Mouse (Mus musculus) bone marrow macrophage, adult 2 months (primary cell): ENCODE measurements around the gene Gtpbp4. TPM values are rescaled to one million over a fixed set of nuclear protein-coding genes. Genes with fewer than 3 reads are reported as not detected.

ENCODE experiments used
- H3K27ac ChIP-seq: 2 replicates; pipeline ENCODE4 v1.5.1; 2012; ENCODE audit warnings: low read depth, low read length; ENCODE audit not compliant: insufficient read depth
- H3K4me1 ChIP-seq: 2 replicates; pipeline ENCODE4 v1.6.1; 2012; ENCODE audit warnings: low read length; ENCODE audit not compliant: control insufficient read depth, insufficient read depth
- H3K4me3 ChIP-seq: 2 replicates; pipeline ENCODE4 v1.5.1; 2012; ENCODE audit warnings: mild to moderate bottlenecking, low read length, moderate library complexity; ENCODE audit not compliant: insufficient read depth
- CTCF ChIP-seq: IDR thresholded peaks from 2 replicates; pipeline ENCODE4 v1.5.1; 2012; ENCODE audit warnings: low read depth, mild to moderate bottlenecking, low read length, moderate library complexity
- POLR2A ChIP-seq: IDR thresholded peaks from 2 replicates; pipeline ENCODE4 v1.6.1; 2012; ENCODE audit warnings: mild to moderate bottlenecking, low read depth, low read length, borderline replicate concordance
- polyA plus RNA-seq: library from polyadenylated mRNA; stranded (reverse); fragments of >200 nt; gene quantifications from 2 replicates; pipeline ENCODE4 v1.2.4, GENCODE M21; 2012; ENCODE audit not compliant: missing spikeins, insufficient read depth, insufficient read length

Gtpbp4 gene
- 26.6 and 26.7 TPM in 2 replicates for polyA plus RNA-seq

DNA sequence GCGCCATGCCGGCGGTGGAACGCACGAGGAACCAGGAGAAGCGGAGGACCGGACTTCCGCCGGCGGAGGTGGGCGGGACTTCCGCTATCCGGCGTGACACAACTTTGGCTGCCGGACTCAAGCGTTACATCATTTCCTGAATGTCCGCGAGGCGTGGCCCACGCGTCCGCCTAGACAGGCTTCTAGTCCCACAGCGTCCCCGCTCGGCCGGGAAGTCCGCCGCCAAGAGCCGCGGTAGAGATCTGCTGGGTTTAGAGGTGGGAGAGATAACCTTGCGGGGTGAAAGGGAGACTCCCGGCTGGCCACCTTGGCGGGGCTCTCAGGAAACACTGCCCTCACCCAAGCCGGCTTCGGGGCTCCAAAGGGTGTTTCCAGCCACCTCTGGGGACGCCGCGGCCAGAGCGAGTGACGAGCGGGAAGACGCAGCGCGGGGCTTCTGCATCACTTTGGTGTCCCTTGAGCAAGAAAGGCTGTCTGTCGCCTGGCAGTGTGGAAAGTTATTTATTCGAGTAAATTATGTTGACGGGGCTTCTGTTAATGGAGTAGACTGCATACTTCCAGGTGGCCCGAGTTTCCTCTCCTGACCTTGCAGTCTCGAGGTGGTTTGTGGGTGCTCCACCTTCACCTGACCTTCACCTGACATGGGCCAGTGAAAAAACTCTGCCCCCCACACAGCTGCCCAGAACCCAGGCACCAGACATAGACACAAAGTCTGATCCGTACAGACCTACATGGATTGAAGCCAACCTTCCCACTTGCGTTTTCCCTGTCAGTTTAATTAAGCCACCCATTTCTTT is at the start of gene Gtpbp4:
Gene Gtpbp4 (minus strand): TSS at position 94 of the 797 bp plus-strand sequence.
- Histone ChIP-seq H3K4me3 (peak within 1 kb of the TSS; percentile 98), H3K4me1 (peaks cover 9% of the 10 kb centered on the region), H3K27ac (peak within 1 kb of the TSS; percentile 48)
- TF ChIP-seq POLR2A (no peak), CTCF (peak; percentile 59)

DNA sequence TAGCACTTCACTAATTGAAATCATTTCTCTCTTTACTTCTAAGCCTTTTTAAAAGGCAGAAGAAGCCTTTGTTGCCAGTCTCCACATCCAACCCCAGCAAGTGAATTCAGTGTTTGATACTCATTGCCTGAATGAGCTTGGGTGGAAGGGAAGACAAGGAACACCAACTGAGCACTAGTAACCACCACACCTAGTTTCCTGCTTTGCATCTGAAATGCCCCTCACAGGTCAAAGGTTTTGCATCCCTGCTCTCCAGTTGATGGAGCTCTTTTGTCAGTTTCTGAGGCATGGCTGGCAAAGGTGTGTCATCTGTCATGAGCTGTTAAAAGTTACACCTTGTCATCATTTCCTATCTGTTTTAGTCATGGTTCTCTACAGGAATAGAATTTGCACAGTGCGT is 48.8 kb upstream of the Gtpbp4 start:
- Histone ChIP-seq H3K27ac (no peak overlapping the region), H3K4me3 (no peak overlapping the region), H3K4me1 (peaks cover 3% of the 10 kb centered on the region; the same call in 1 of the 2 replicates)
- no peak for TF ChIP-seq POLR2A
- no peak for TF ChIP-seq CTCF

DNA sequence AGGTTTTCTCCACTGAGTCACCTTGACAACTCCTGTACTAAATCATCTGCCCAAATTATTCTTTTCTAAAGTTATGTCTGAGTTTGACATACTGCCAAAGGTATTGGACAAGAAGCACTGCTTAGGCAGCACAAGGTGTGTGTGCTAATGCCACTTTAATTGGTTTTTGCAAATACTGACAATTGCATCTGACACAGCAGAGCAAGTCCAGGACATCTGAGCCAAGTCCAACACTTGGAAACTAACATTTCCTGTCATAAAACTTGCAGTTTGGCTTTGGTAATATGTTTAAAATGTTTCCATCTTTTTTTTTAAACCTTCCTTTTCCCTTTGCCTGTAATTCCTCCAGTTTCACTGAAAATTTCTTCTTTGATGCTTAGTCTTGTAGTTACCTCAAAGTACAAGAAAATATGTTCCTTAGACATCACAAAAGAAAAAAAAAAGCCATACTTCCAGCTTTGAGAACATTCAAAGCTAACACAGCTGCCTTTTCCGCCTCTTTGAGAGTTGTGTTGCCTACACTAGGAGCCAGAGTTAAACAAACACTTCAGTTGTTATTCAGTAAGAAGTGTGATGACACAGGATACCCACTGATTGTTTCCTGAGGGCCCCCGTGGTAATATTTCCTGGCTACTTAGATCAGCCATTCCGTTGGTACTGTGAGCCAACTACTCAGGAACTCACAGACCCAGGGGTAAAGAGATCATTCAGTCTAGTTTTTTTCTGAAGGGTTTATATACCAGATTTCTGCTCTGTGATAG is 47.6 kb upstream of the Gtpbp4 start:
- no peak overlapping the region for H3K4me3 ChIP-seq
- TF ChIP-seq CTCF = no peak
- no peak for TF ChIP-seq POLR2A
- no peak overlapping the region for H3K27ac ChIP-seq
- H3K4me1 ChIP-seq = peaks cover 3% of the 10 kb centered on the region; the same call in 1 of the 2 replicates

DNA sequence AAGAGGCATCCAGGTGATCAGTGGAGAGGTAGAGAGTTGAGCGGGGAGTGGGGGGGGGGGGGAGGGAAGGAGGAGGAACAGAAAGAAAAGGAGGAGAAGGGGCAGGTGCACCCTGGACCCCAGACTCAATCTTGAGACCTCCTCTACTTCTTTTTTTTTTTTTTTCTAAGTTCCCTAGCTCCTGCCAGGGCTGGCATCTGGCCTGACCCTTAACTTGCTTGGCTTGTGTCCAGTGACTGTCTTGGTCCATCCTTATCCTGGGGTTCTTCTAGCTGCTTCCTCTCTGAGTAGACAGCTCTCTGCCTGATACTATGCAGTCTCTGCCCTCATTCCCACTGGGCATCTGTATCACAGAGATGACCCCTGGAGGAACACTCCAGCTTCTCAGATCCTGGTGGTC is 44.7 kb upstream of the Gtpbp4 start:
- peaks cover 3% of the 10 kb centered on the region; the same call in 1 of the 2 replicates for H3K4me1 ChIP-seq
- TF ChIP-seq CTCF (no peak), POLR2A (no peak)
- H3K27ac ChIP-seq = no peak overlapping the region
- no peak overlapping the region for H3K4me3 ChIP-seq

DNA sequence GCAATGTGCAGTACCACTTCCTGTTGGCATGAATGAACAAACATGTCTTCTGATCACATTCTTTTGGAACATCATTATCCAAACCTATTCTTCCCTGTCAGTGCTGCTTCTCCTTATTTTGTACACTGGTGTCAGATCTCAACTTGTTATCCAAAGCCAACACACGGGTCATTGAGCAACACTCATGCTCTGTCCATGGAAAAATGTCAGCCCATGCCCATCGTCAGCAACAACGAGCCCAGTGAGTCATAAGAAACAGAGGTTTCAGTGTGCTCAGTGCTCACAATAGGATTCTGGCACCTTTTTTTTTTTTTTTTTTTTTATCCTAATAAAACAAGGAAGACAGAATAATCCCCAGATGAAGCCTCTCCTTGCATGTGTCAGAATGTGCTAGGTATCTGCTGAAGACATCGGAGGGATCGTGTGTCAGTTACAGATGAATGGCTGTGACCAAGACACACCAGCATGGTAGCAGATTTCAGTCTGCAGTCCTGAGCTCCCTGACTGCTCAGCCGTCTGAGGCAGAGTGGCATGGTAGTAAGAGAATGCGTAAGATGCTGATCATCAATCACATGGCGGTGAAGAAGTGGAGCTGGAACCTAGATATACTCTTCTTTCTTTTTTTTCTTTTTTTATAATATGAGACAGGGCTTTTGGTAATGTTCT is 36.2 kb upstream of the Gtpbp4 start:
- H3K4me3 ChIP-seq = no peak overlapping the region
- TF ChIP-seq POLR2A = no peak
- TF ChIP-seq CTCF = no peak
- peaks cover 21% of the 10 kb centered on the region for H3K4me1 ChIP-seq
- H3K27ac ChIP-seq = no peak overlapping the region

DNA sequence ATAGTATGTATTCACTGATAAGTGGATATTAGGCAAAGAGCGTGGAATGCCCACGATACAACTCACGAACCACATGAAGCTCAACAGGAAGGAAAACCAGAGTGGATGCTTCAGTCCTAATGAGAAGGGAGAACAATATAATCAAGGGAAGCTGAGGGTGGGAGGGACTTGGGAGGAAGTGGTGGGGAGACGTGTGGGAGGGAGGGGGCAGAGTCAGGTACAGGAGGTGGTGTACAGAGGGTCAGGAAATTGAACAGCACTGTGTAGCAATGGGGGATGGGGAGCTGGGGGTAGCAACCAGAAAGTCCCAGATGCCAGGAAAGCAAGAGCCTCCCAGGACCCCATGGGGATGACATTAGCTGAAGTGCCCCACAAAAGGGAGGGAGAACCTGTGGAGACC is 34.5 kb upstream of the Gtpbp4 start:
- peaks cover 26% of the 10 kb centered on the region for H3K4me1 ChIP-seq
- no peak overlapping the region for H3K4me3 ChIP-seq
- TF ChIP-seq CTCF = no peak
- no peak for TF ChIP-seq POLR2A
- H3K27ac ChIP-seq = no peak overlapping the region

DNA sequence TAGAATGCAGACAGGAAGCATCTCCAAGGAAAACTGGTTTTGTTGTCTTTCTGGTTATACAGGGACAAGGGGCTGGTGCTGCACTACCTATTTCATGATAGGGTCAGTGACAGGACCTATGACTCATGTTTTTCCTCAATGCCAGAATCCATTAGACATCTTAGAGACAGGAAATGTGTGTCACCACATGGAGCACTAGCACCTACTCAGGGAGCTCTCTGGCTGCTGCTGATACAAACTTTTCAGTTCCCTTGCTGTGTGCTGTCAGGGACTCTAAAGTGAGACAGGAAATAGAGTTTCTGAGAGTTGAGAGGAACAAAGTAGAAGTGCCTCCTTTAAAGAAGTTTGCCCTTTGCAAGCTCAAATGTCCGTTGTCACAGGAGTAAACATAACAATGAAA is 31.4 kb upstream of the Gtpbp4 start:
- Histone ChIP-seq H3K4me3 (no peak overlapping the region), H3K27ac (no peak overlapping the region), H3K4me1 (peaks cover 35% of the 10 kb centered on the region)
- TF ChIP-seq CTCF (no peak), POLR2A (no peak)

DNA sequence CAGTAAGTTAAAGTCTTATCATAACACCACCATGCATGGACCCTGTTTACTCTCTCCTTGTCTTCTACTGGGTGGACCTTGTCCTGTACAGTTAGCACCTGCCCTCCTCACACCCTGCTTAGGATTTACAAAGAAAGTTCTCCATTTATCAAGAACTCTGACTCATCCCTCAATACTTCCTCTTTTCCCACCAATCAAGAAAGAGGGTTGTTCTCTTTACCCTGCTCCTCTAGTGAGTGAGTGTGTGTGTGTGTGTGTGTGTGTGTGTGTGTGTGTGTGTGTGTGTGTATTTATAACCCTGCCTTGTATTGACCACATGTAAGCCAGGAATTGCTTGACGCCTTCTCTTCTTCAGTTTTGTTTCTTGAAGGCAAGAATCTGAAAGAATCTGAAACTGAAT is 26.7 kb upstream of the Gtpbp4 start:
- Histone ChIP-seq H3K4me3 (no peak overlapping the region), H3K27ac (0 out of 2 replicates have a peak overlapping the region, but pooled peaks have one; percentile 7), H3K4me1 (peaks cover 21% of the 10 kb centered on the region)
- TF ChIP-seq POLR2A (no peak), CTCF (no peak)

DNA sequence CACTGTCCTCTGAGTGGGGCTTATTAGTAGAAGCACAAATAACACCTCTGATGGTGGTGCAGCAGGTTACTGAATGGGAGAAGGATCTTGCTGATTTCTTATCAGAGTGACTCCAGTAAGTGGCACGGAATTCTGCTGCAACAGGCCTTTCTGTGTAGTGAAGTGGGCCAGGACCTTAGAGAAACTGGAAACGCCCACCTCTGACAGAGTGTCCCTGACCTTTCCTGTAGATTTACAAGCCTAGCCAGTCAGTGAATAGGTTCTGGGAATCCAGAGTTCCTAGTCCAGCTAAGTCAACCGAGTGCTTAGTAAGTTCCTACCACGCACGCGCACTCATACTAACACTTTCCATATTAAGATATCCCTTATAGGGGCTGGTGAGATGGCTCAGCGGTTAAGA is 25.7 kb upstream of the Gtpbp4 start:
- TF ChIP-seq POLR2A (no peak), CTCF (no peak)
- H3K4me3 ChIP-seq = no peak overlapping the region
- H3K4me1 ChIP-seq = peaks cover 14% of the 10 kb centered on the region
- no peak overlapping the region for H3K27ac ChIP-seq
